Mouse (Mus musculus): Measurements from ENCODE around the gene Usp44. TPM values are rescaled to one million over a fixed set of nuclear protein-coding genes. Genes with fewer than 3 reads are reported as not detected.

Usp44 gene
- total and polyA plus RNA-seq, 3 experiments, result 2.9 to 28.2 (median 4.6) TPM

DNA sequence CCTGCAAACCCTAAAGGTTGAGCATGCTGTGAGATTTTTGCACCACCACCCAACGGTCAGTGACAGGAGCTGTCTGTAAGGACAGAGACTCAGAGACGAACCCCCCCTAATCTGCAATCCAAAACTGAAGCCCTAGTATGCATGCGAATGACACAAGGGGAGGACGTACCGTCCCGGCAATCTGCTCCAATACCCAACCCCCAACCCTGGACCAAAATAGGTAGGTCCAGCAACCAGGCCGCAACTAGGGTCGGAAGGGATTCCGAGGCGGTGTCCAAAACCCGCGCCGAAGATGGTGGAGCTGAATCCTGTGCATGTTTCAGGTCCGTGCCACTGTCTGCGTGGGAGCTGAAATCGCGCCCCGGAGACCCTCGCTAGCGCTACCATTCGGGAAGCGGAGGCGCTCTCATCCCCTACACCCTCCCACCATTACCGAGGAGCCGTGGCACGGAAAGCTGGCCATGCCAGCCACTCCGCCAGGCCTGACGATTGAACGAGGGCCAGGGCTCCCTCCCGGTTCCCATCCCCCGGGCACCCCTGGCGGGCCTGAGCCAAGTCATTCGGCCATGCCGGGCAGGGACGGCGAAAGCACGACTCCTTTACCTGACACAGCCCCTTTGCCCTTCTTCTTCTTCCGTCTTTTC is 57.7 kb downstream of the Usp44 start:
- H3K9ac ChIP-seq (ENCODE audit: insufficient read depth, low read depth), result peak overlapping the region; percentile 93
- DNase-seq (ENCODE audit: extremely low read depth), result peak; percentile 53
- peak overlapping the region; percentile 88 to 95 (median 91) for H3K4me3 ChIP-seq (replicated peaks in 1 of 3; ENCODE audit: low read depth in 2 of 3, low read length in 2 of 3, poor library complexity in 1 of 3)
- dilution Hi-C loops (cut with MboI; ENCODE audit: extremely low pct_ligation_motif_present, extremely low pct_unique_long_range_greater_than_20kb, low sequenced_read_pairs), result no loop called here
- no peaks in the 10 kb centered on the region for H3K27me3 ChIP-seq (replicated peaks)
- H3K27ac ChIP-seq (ENCODE audit: insufficient read depth, low read depth), result peak overlapping the region; percentile 78
- H3K36me3 ChIP-seq (replicated peaks in 1 of 2; ENCODE audit: control insufficient read depth in 1 of 2, insufficient read depth in 1 of 2, low read length in 1 of 2), result peaks cover 19 to 30% of the 10 kb centered on the region in 2 experiments
- peaks cover 56% of the 10 kb centered on the region for H3K79me2 ChIP-seq (replicated peaks; ENCODE audit: control insufficient read depth, extremely low read depth, insufficient read depth, poor library complexity, severe bottlenecking)
- in situ Hi-C loops (cut with MboI; ENCODE audit: low pct_ligation_motif_present, low pct_unique_long_range_greater_than_20kb, low sequenced_read_pairs), result no loop called here
- TF ChIP-seq JUN (IDR thresholded peaks at IDR 0.05; ENCODE audit: insufficient read depth, low read depth, low read length), result no peak
- TF ChIP-seq ETS1 (conservative IDR thresholded peaks at IDR 0.05; ENCODE audit: low read depth, low read length), result peak; percentile 27; the same call in 1 of the 2 replicates
- peak; percentile 11; the same call in 1 of the 2 replicates for TF ChIP-seq IRF4 (IDR thresholded peaks at IDR 0.05; ENCODE audit: low read depth, low read length)
- TF ChIP-seq ZKSCAN1 (IDR thresholded peaks at IDR 0.05; ENCODE audit: borderline replicate concordance, low read depth, low read length), result no peak
- no peak for TF ChIP-seq RCOR1 (conservative IDR thresholded peaks at IDR 0.05; ENCODE audit: low read depth, low read length)
- no peak for TF ChIP-seq GABPA (IDR thresholded peaks at IDR 0.05; ENCODE audit: insufficient replicate concordance, low read depth, low read length)
- no peak for TF ChIP-seq JUND (conservative IDR thresholded peaks at IDR 0.05; ENCODE audit: low read depth, low read length)
- no peak for TF ChIP-seq CHD1 (IDR thresholded peaks at IDR 0.05; ENCODE audit: low read depth, low read length)
- no peak for TF ChIP-seq NRF1 (IDR thresholded peaks at IDR 0.05; ENCODE audit: low read depth, low read length)
- TF ChIP-seq USF2 (conservative IDR thresholded peaks at IDR 0.05; ENCODE audit: low read depth, low read length), result no peak
- TF ChIP-seq UBTF (IDR thresholded peaks at IDR 0.05; ENCODE audit: low read depth, low read length), result 0 out of 2 replicates have a peak, but pooled peaks have one; percentile 18
- peak; percentile 48 for TF ChIP-seq MEF2A (IDR thresholded peaks at IDR 0.05; ENCODE audit: borderline replicate concordance, low read depth, low read length)
- no peak for TF ChIP-seq HCFC1 (IDR thresholded peaks at IDR 0.05; ENCODE audit: low read depth, low read length)
- no peak for TF ChIP-seq SMC3 (IDR thresholded peaks at IDR 0.05; ENCODE audit: low read depth, low read length)
- TF ChIP-seq MAX (IDR thresholded peaks at IDR 0.05; ENCODE audit: low read length), result no peak; the same call in 1 of the 2 replicates
- no peak for TF ChIP-seq PAX5 (IDR thresholded peaks at IDR 0.05; ENCODE audit: low read length)
- peak; percentile 62 for TF ChIP-seq SIN3A (IDR thresholded peaks at IDR 0.05; ENCODE audit: low read length)
- no peak for TF ChIP-seq E2F4 (IDR thresholded peaks at IDR 0.05; ENCODE audit: insufficient replicate concordance, low read depth, low read length)
- no peak for TF ChIP-seq ZMIZ1 (IDR thresholded peaks at IDR 0.05; ENCODE audit: low read depth, low read length)
- no peak for TF ChIP-seq RAD21 (IDR thresholded peaks at IDR 0.05; ENCODE audit: low read depth, low read length)
- TF ChIP-seq POLR2A (IDR thresholded peaks at IDR 0.05; ENCODE audit: low read depth, low read length), result no peak
- no peak for TF ChIP-seq KAT2A (IDR thresholded peaks at IDR 0.05; ENCODE audit: insufficient replicate concordance, low read length)
- TF ChIP-seq CHD2 (IDR thresholded peaks at IDR 0.05; ENCODE audit: low read length), result peak; percentile 62
- no peak for TF ChIP-seq ZC3H11A (IDR thresholded peaks at IDR 0.05; ENCODE audit: low read depth, low read length)
- TF ChIP-seq NELFE (IDR thresholded peaks at IDR 0.05; ENCODE audit: low read depth, low read length), result no peak
- no peak for TF ChIP-seq EP300 (IDR thresholded peaks at IDR 0.05; ENCODE audit: low read length)
- TF ChIP-seq ZNF384 (IDR thresholded peaks at IDR 0.05; ENCODE audit: low read depth, low read length), result no peak
- TF ChIP-seq MYC (IDR thresholded peaks at IDR 0.05; ENCODE audit: low read depth, low read length), result peak; percentile 20; the same call in 1 of the 2 replicates
- no peak for TF ChIP-seq POLR2AphosphoS2 (IDR thresholded peaks at IDR 0.05; ENCODE audit: low read depth, low read length)
- TF ChIP-seq MXI1 (IDR thresholded peaks at IDR 0.05; ENCODE audit: low read depth, low read length), result peak; percentile 37; the same call in 1 of the 2 replicates
- TF ChIP-seq MAZ (IDR thresholded peaks at IDR 0.05; ENCODE audit: low read depth, low read length), result no peak; the same call in 1 of the 2 replicates
- 0 out of 2 replicates have a peak, but pooled peaks have one; percentile 25 for TF ChIP-seq BHLHE40 (IDR thresholded peaks at IDR 0.05; ENCODE audit: low read depth, low read length)
- TF ChIP-seq ELF1 (IDR thresholded peaks at IDR 0.05; ENCODE audit: low read depth, low read length), result peak; percentile 12; the same call in 1 of the 2 replicates
- no peak for TF ChIP-seq TBP (conservative IDR thresholded peaks at IDR 0.05; ENCODE audit: low read depth, low read length)
- TF ChIP-seq TCF12 (IDR thresholded peaks at IDR 0.05; ENCODE audit: low read depth, low read length), result peak; percentile 27; the same call in 1 of the 2 replicates
- TF ChIP-seq CTCF (conservative IDR thresholded peaks at IDR 0.05 in 1 of 2, IDR thresholded peaks at IDR 0.05 in 1 of 2; ENCODE audit: low read depth in 2 of 2, low read length in 2 of 2), result no peak
- no peak for TF ChIP-seq USF1 (IDR thresholded peaks at IDR 0.05; ENCODE audit: low read depth, low read length)
- TF ChIP-seq MAFK (IDR thresholded peaks at IDR 0.05; ENCODE audit: insufficient replicate concordance, low read length), result no peak
- no peaks in the 10 kb centered on the region for H3K9me3 ChIP-seq (replicated peaks; ENCODE audit: low read length)
- peak overlapping the region; percentile 95 for H3K4me2 ChIP-seq (ENCODE audit: insufficient read depth, low read depth, poor library complexity, severe bottlenecking)
- peaks cover 1 to 38% of the 10 kb centered on the region in 2 experiments; a peak in 3 of 4 replicates for H3K4me1 ChIP-seq (ENCODE audit: control insufficient read depth in 1 of 2, insufficient read depth in 2 of 2)

Data from CH12.LX (cell line).